17 mouse cellular contexts compared by ENCODE assay signal in the genomic region with DNA sequence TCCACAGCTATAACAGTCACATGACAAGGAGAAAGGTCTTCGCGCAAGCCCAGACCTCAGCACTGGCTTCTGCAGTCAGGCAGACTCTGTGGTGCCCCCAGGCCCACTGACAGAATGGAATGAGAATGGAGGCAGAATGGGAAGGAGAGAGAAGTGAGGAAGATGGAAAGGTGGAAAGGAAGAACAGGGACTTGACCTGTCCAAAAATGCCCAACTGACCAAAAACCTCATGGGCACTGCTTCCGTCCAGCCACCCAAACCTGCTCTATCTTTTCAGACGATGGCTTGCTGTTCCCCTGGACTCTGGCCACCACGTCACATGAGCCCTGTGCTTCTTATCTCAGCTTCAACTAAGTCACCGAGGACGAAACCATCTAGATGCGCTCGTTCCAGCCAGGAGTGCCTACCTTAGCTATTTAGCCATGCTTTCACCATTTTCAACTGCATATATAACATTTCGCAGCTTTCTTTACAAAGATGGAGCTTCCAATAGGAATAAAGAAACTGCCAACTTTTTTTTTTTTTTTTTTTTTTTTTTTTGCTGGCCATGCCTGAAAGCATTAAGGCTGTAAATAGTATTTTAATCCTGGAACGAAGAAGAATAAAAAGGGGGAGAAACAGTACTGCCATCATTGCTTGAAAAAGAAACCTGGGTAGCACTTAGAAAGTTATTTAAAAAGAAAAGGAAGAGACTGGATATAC. TPM values are rescaled to one million over a fixed set of nuclear protein-coding genes. Genes with fewer than 3 reads are reported as not detected.
A peak's percentile ranks its signal among the peaks of the same experiment; 100 is the strongest.
DNase-seq lines count a peak whose midpoint lies in the region; ATAC-seq and TF ChIP-seq lines count a peak whose summit lies in the region.
"Had no signal": no experiment of that assay in that cellular context is flagged by ENCODE, and none has a peak within 500 bp of the region (broad histone marks: within the 10 kb centered on the region; RNA-seq: fewer than 3 reads in every experiment).

No protein-coding gene starts in this region.

- no peaks in the 10 kb centered on the region for H3K9me3 ChIP-seq in heart, postnatal 0 days (replicated peaks; ENCODE audit: control insufficient read depth, low read length)
- H3K9me3 ChIP-seq in midbrain, embryonic 11.5 days (ENCODE audit: control insufficient read depth, low read length): no peaks in the 10 kb centered on the region
- no peaks in the 10 kb centered on the region for H3K9me3 ChIP-seq in midbrain, embryonic 13.5 days
- H3K9me3 ChIP-seq in intestine, postnatal 0 days (ENCODE audit: control insufficient read depth): no peaks in the 10 kb centered on the region
- H3K9me3 ChIP-seq: kidney, embryonic 15.5 days; midbrain, embryonic 15.5 days had no signal

- no peaks in the 10 kb centered on the region for H3K27me3 ChIP-seq in heart, postnatal 0 days (ENCODE audit: control insufficient read depth, insufficient read depth, low read length)
- peaks cover 11% of the 10 kb centered on the region; the same call in 1 of the 2 replicates for H3K27me3 ChIP-seq in midbrain, embryonic 11.5 days (ENCODE audit: control insufficient read depth, insufficient read depth, low read length)
- H3K27me3 ChIP-seq in midbrain, embryonic 13.5 days: peaks cover 13% of the 10 kb centered on the region
- H3K27me3 ChIP-seq in intestine, postnatal 0 days (replicated peaks; ENCODE audit: control insufficient read depth, insufficient read depth, low read length): no peaks in the 10 kb centered on the region
- H3K27me3 ChIP-seq: kidney, embryonic 15.5 days had no signal

- H3K4me1 ChIP-seq in heart, postnatal 0 days (ENCODE audit: control insufficient read depth, insufficient read depth): peaks cover 26% of the 10 kb centered on the region
- H3K4me1 ChIP-seq in midbrain, embryonic 11.5 days (ENCODE audit: control insufficient read depth, insufficient read depth, low read length): peaks cover 20% of the 10 kb centered on the region
- H3K4me1 ChIP-seq in midbrain, embryonic 13.5 days (replicated peaks): peaks cover 37% of the 10 kb centered on the region
- H3K4me1 ChIP-seq in intestine, postnatal 0 days (replicated peaks; ENCODE audit: control insufficient read depth, insufficient read depth, low read length): 0 out of 2 replicates have a peak, but pooled peaks cover 5% of the 10 kb centered on the region

- TF ChIP-seq EP300 in heart, postnatal 0 days (IDR thresholded peaks at IDR 0.05; ENCODE audit: low read depth): no peak

- H3K4me2 ChIP-seq in heart, postnatal 0 days (ENCODE audit: low read depth, low read length): no peak overlapping the region
- no peak overlapping the region for H3K4me2 ChIP-seq in midbrain, embryonic 11.5 days
- H3K4me2 ChIP-seq in midbrain, embryonic 13.5 days (replicated peaks): no peak overlapping the region
- H3K4me2 ChIP-seq in intestine, postnatal 0 days (replicated peaks; ENCODE audit: low read depth): peak overlapping the region; percentile 84

- H3K36me3 ChIP-seq in heart, postnatal 0 days (replicated peaks; ENCODE audit: control insufficient read depth, insufficient read depth, low read length): peaks cover 51% of the 10 kb centered on the region
- H3K36me3 ChIP-seq in midbrain, embryonic 11.5 days (ENCODE audit: control insufficient read depth, insufficient read depth, low read length): peaks cover 16% of the 10 kb centered on the region; the same call in 1 of the 2 replicates
- H3K36me3 ChIP-seq in midbrain, embryonic 13.5 days: peaks cover 45% of the 10 kb centered on the region
- peaks cover 32% of the 10 kb centered on the region for H3K36me3 ChIP-seq in intestine, postnatal 0 days (ENCODE audit: control insufficient read depth, insufficient read depth)

- no peak for TF ChIP-seq CTCF in heart, postnatal 0 days (IDR thresholded peaks at IDR 0.05; ENCODE audit: low read depth)
- no peak for TF ChIP-seq CTCF in intestine, postnatal 0 days (IDR thresholded peaks at IDR 0.05; ENCODE audit: low read depth)

- no peak for DNase-seq in heart, postnatal 0 days (ENCODE audit: low spot score)
- DNase-seq in heart, postnatal 14 days: no peak
- peak; percentile 71 for DNase-seq in midbrain, embryonic 11.5 days (ENCODE audit: low spot score, missing footprints)
- peak; percentile 76 for DNase-seq in yolk sac, embryonic 10.5 days (ENCODE audit: low spot score)
- no peak for DNase-seq in ovary, adult 18-20 months (ENCODE audit: low spot score)
- no peak for DNase-seq in c-Kit-positive CD71-positive TER-119-positive erythroid progenitor cells, embryonic 14.5 days (ENCODE audit: low spot score)
- DNase-seq: cerebellum, postnatal 25 days; gastrocnemius, postnatal 25 days; heart, postnatal 4 days; layer of hippocampus, adult 9-11 months; lung, postnatal 36 days; thymus, postnatal 25 days had no signal

- WGBS in heart, postnatal 0 days: 60% methylated on average over 11 of the region's 11 CpGs
- WGBS in midbrain, embryonic 11.5 days: 88% methylated on average over 11 of the region's 11 CpGs
- WGBS in midbrain, embryonic 13.5 days: 93% methylated on average over 11 of the region's 11 CpGs
- WGBS in intestine, postnatal 0 days: 58% methylated on average over 11 of the region's 11 CpGs

- intact Hi-C loops in heart, postnatal 14 days (cut with DNase I): loop anchor here (10.0 kb wide), 1 partner anchor 189 kb away; a partner anchor contains a TSS

- H3K9ac ChIP-seq in heart, postnatal 0 days (replicated peaks; ENCODE audit: low read depth, low read length): 0 out of 2 replicates have a peak overlapping the region, but pooled peaks have one; percentile 18
- no peak overlapping the region for H3K9ac ChIP-seq in midbrain, embryonic 11.5 days (ENCODE audit: low read length)
- no peak overlapping the region; the same call in 1 of the 2 replicates for H3K9ac ChIP-seq in midbrain, embryonic 13.5 days (replicated peaks)
- H3K9ac ChIP-seq in intestine, postnatal 0 days (ENCODE audit: low read depth, low read length): no peak overlapping the region

- ATAC-seq in heart, postnatal 0 days (ENCODE audit: insufficient read depth, low read depth): no peak
- no peak for ATAC-seq in midbrain, embryonic 11.5 days (ENCODE audit: low FRiP score)
- ATAC-seq in midbrain, embryonic 13.5 days: no peak
- ATAC-seq in intestine, postnatal 0 days: peak; percentile 29
- ATAC-seq: forebrain, embryonic 14.5 days; midbrain, embryonic 15.5 days had no signal

- no peak overlapping the region for H3K4me3 ChIP-seq in heart, postnatal 0 days (ENCODE audit: low read depth, low read length)
- H3K4me3 ChIP-seq in midbrain, embryonic 11.5 days (ENCODE audit: low read depth, low read length): no peak overlapping the region
- H3K4me3 ChIP-seq in midbrain, embryonic 13.5 days (replicated peaks): no peak overlapping the region
- peak overlapping the region; percentile 89; the same call in 1 of the 2 replicates for H3K4me3 ChIP-seq in intestine, postnatal 0 days (ENCODE audit: low read depth, low read length)

- no peak overlapping the region for H3K27ac ChIP-seq in heart, postnatal 0 days (ENCODE audit: low read depth)
- H3K27ac ChIP-seq in midbrain, embryonic 11.5 days (ENCODE audit: low read depth, low read length): no peak overlapping the region
- no peak overlapping the region for H3K27ac ChIP-seq in midbrain, embryonic 13.5 days
- H3K27ac ChIP-seq in intestine, postnatal 0 days (ENCODE audit: low read depth, low read length): peak overlapping the region; percentile 79
- H3K27ac ChIP-seq: kidney, embryonic 15.5 days; midbrain, embryonic 15.5 days had no signal

RNA-seq across cellular contexts. Expression of a gene that starts 2.6 kb away (rescaled TPM):
- total RNA-seq in heart, postnatal 0 days (2014; rRNA removed; ENCODE audit: low replicate concordance): 32.6 and 87.4 TPM in 2 replicates
- 15.9 and 17.1 TPM in 2 replicates for polyA plus RNA-seq in heart, postnatal 0 days (2015; fragmentation: Nextera tagmentation; extraction: Ambion mirVana)
- total RNA-seq in heart, postnatal 14 days (2021): 10 to 100 TPM; 51.4 to 54.7 TPM
- polyA plus RNA-seq in midbrain, embryonic 11.5 days (2014; fragmentation: Nextera tagmentation; extraction: Ambion mirVana): 24.0 and 26.7 TPM in 2 replicates
- polyA plus RNA-seq in midbrain, embryonic 13.5 days (2015; fragmentation: Nextera tagmentation; extraction: Ambion mirVana): 22.0 and 23.8 TPM in 2 replicates
- polyA plus RNA-seq in intestine, postnatal 0 days (2015; fragmentation: Nextera tagmentation; extraction: Ambion mirVana): 34.6 and 43.2 TPM in 2 replicates

Comparison
In these comparisons a context has a peak if more than half of its experiments do, and no peak if none do; other contexts are left out.
1. DNase-seq: peak in midbrain, embryonic 11.5 days (single experiment) and yolk sac, embryonic 10.5 days (single experiment); none in heart, postnatal 0 days (single experiment), heart, postnatal 14 days (0 of 2), ovary, adult 18-20 months (single experiment) and c-Kit-positive CD71-positive TER-119-positive erythroid progenitor cells, embryonic 14.5 days (single experiment).